Comparison of ENCODE assay signal across 27 mouse cellular contexts in genomic region chr19:38280242-38280641, GRCm38 (mm10). TPM values are rescaled to one million over a fixed set of nuclear protein-coding genes. Genes with fewer than 3 reads are reported as not detected.
DNase-seq lines count a peak whose midpoint lies in the region; ATAC-seq lines count a peak whose summit lies in the region.
"Had no signal": no experiment of that assay in that cellular context is flagged by ENCODE, and none has a peak within 500 bp of the region (broad histone marks: within the 10 kb centered on the region; RNA-seq: fewer than 3 reads in every experiment).

No protein-coding gene starts in this region.

- no peak for DNase-seq in cerebellum, postnatal 25 days
- peak; percentile 35 for DNase-seq in right cerebral cortex, postnatal 25 days
- no peak for DNase-seq in right cerebral cortex, adult 18-20 months
- no peak for DNase-seq in heart, adult 18-20 months
- no peak for DNase-seq in heart, adult 8-10 months (ENCODE audit: low spot score)
- DNase-seq: adrenal gland, adult 8-10 months; adrenal gland, postnatal 25 days; cerebellum, adult 11-12 months; cerebellum, adult 8-10 months; cerebellum, postnatal 10 days; gastrocnemius, adult 2 months; gastrocnemius, postnatal 14 days; heart, postnatal 10 days; heart, postnatal 36 days had no signal

- ATAC-seq in cerebellum, adult (ENCODE audit: insufficient number of reproducible peaks, low FRiP score, low TSS enrichment) = 0 out of 2 replicates have a peak, but pooled peaks have one; percentile 26
- no peak for ATAC-seq in kidney, embryonic 16.5 days (ENCODE audit: low FRiP score, low TSS enrichment)
- ATAC-seq in kidney, embryonic 14.5 days (ENCODE audit: low FRiP score, low TSS enrichment) = no peak
- ATAC-seq: activated CD4-positive, CD25-positive, alpha-beta regulatory T cell, adult 4 months; forebrain, embryonic 13.5 days; forebrain, embryonic 16.5 days; hindbrain, embryonic 16.5 days; intestine, embryonic 15.5 days had no signal

- no peaks in the 10 kb centered on the region for H3K36me3 ChIP-seq in kidney, embryonic 16.5 days (ENCODE audit: insufficient read depth, low read length)
- no peaks in the 10 kb centered on the region for H3K36me3 ChIP-seq in kidney, embryonic 14.5 days (ENCODE audit: control insufficient read depth, insufficient read depth, low read length)
- H3K36me3 ChIP-seq: forebrain, embryonic 10.5 days; heart, embryonic 12.5 days; heart, embryonic 15.5 days; hindbrain, embryonic 10.5 days; hindbrain, embryonic 13.5 days; intestine, embryonic 15.5 days had no signal

- no peak overlapping the region for H3K4me3 ChIP-seq in kidney, embryonic 16.5 days (ENCODE audit: low read length)
- no peak overlapping the region for H3K4me3 ChIP-seq in kidney, embryonic 14.5 days (ENCODE audit: low read length)
- H3K4me3 ChIP-seq: forebrain, embryonic 10.5 days; forebrain, embryonic 13.5 days; gastrocnemius, adult 2 months; heart, embryonic 12.5 days; heart, embryonic 15.5 days; hindbrain, embryonic 10.5 days; hindbrain, embryonic 13.5 days; intestine, embryonic 15.5 days had no signal

- no peaks in the 10 kb centered on the region for H3K9me3 ChIP-seq in kidney, embryonic 16.5 days (ENCODE audit: low read length)
- no peaks in the 10 kb centered on the region for H3K9me3 ChIP-seq in kidney, embryonic 14.5 days (ENCODE audit: control insufficient read depth, low read length)
- H3K9me3 ChIP-seq: forebrain, embryonic 10.5 days; forebrain, embryonic 13.5 days; heart, embryonic 12.5 days; heart, embryonic 15.5 days; hindbrain, embryonic 10.5 days; hindbrain, embryonic 13.5 days; intestine, embryonic 15.5 days had no signal

- 0 out of 2 replicates have a peak, but pooled peaks cover 4% of the 10 kb centered on the region for H3K4me1 ChIP-seq in kidney, embryonic 16.5 days (ENCODE audit: insufficient read depth, low read length)
- no peaks in the 10 kb centered on the region for H3K4me1 ChIP-seq in kidney, embryonic 14.5 days (ENCODE audit: control insufficient read depth, insufficient read depth, low read length)
- H3K4me1 ChIP-seq: forebrain, embryonic 13.5 days; heart, embryonic 12.5 days; heart, embryonic 15.5 days; hindbrain, embryonic 10.5 days; hindbrain, embryonic 13.5 days; intestine, embryonic 15.5 days had no signal

- H3K27me3 ChIP-seq in kidney, embryonic 16.5 days (ENCODE audit: insufficient read depth, low read length) = no peaks in the 10 kb centered on the region
- no peaks in the 10 kb centered on the region for H3K27me3 ChIP-seq in kidney, embryonic 14.5 days (ENCODE audit: control insufficient read depth, insufficient read depth, low read length)
- H3K27me3 ChIP-seq: forebrain, embryonic 13.5 days; heart, embryonic 12.5 days; heart, embryonic 15.5 days; hindbrain, embryonic 13.5 days; intestine, embryonic 15.5 days had no signal

- H3K9ac ChIP-seq in kidney, embryonic 16.5 days (replicated peaks; ENCODE audit: low read length) = no peak overlapping the region
- H3K9ac ChIP-seq in kidney, embryonic 14.5 days (ENCODE audit: low read depth, low read length) = no peak overlapping the region
- H3K9ac ChIP-seq: forebrain, embryonic 13.5 days; heart, embryonic 12.5 days; heart, embryonic 15.5 days; hindbrain, embryonic 13.5 days; intestine, embryonic 15.5 days had no signal

- 91% methylated on average over 10 of the region's 10 CpGs for WGBS in kidney, embryonic 16.5 days
- 89% methylated on average over 10 of the region's 10 CpGs for WGBS in kidney, embryonic 14.5 days

- no peak overlapping the region for H3K4me2 ChIP-seq in kidney, embryonic 16.5 days (replicated peaks; ENCODE audit: low read depth, low read length)
- H3K4me2 ChIP-seq in kidney, embryonic 14.5 days (replicated peaks; ENCODE audit: low read depth, low read length) = no peak overlapping the region
- H3K4me2 ChIP-seq: forebrain, embryonic 13.5 days; heart, embryonic 12.5 days; heart, embryonic 15.5 days; hindbrain, embryonic 13.5 days; intestine, embryonic 15.5 days had no signal

- H3K27ac ChIP-seq in kidney, embryonic 16.5 days (ENCODE audit: low read length) = 0 out of 2 replicates have a peak overlapping the region, but pooled peaks have one; percentile 7
- no peak overlapping the region for H3K27ac ChIP-seq in kidney, embryonic 14.5 days (ENCODE audit: low read depth, low read length)
- H3K27ac ChIP-seq: forebrain, embryonic 10.5 days; forebrain, embryonic 13.5 days; gastrocnemius, adult 2 months; heart, embryonic 15.5 days; hindbrain, embryonic 10.5 days; hindbrain, embryonic 13.5 days; intestine, embryonic 15.5 days had no signal

RNA-seq across cellular contexts. Expression of gene Lgi1, which starts 15.9 kb away (rescaled TPM):
- polyA plus RNA-seq in kidney, embryonic 16.5 days (2015; fragmentation: Nextera tagmentation; extraction: Ambion mirVana) = 1.5 and 2.0 TPM in 2 replicates
- polyA plus RNA-seq in kidney, embryonic 14.5 days (2014; fragmentation: Nextera tagmentation; extraction: Ambion mirVana) = 0.86 and 1.6 TPM in 2 replicates
- 1 to 10 TPM; 3.3 to 5.3 TPM for total RNA-seq in heart, adult 18-20 months (2021)
- 10 to 100 TPM in 1 of 4 experiments, 1 to 10 TPM in 3; 2.0 to 11.5 (median 5.8) TPM for total RNA-seq in heart, adult 8-10 months (2022)
- polyA plus RNA-seq: activated CD4-positive, CD25-positive, alpha-beta regulatory T cell, adult 4 months; heart, embryonic 12.5 days had no signal

RNA-seq across cellular contexts. Expression of gene Fra10ac1, which starts 56.3 kb away (rescaled TPM):
- 37.2 and 39.6 TPM in 2 replicates for polyA plus RNA-seq in kidney, embryonic 16.5 days (2015; fragmentation: Nextera tagmentation; extraction: Ambion mirVana)
- polyA plus RNA-seq in kidney, embryonic 14.5 days (2014; fragmentation: Nextera tagmentation; extraction: Ambion mirVana) = 36.2 and 42.7 TPM in 2 replicates
- 10 to 100 TPM; 12.3 to 13.8 TPM for total RNA-seq in heart, adult 18-20 months (2021)
- 10 to 100 TPM; 10.4 to 16.2 (median 13.0) TPM for total RNA-seq in heart, adult 8-10 months (2022)
